Mouse (Mus musculus) thymus, adult 2 months (tissue): ENCODE results near the gene Rubcn.

Experiments used
- CTCF ChIP-seq: fragments of 200-500 bp; IDR thresholded peaks from 2 replicates; pipeline ENCODE4 v1.5.1; 2012; ENCODE audit warnings: mild to moderate bottlenecking, control low read depth, low read length, moderate library complexity, borderline replicate concordance; ENCODE audit not compliant: control insufficient read depth, poor library complexity, insufficient read depth; ENCODE audit errors: extremely low read depth
- POLR2A ChIP-seq: fragments of 200-500 bp; IDR thresholded peaks from 2 replicates; pipeline ENCODE4 v1.6.1; 2012; ENCODE audit warnings: mild to moderate bottlenecking, low read length, control low read depth, moderate library complexity; ENCODE audit not compliant: control insufficient read depth, poor library complexity, insufficient read depth; ENCODE audit errors: extremely low read depth

- TF ChIP-seq CTCF (no peak), POLR2A (no peak)
Measured at GRCm38 (mm10) chr16:32805151-32805550, 72.4 kb downstream of the Rubcn start.
